Mouse (Mus musculus) midbrain, embryonic 15.5 days (tissue): ENCODE measurements around the gene Ly6g6d. TPM values are rescaled to one million over a fixed set of nuclear protein-coding genes. Genes with fewer than 3 reads are reported as not detected.
A peak's percentile ranks its signal among the peaks of the same experiment; 100 is the strongest.
"Not testable (repeated sequence)": the region's sequence is repeated elsewhere in the genome, so short reads cannot be mapped to it uniquely, and the experiment has no call there.

Experiments used
- ATAC-seq: fragments of 200-750 bp; cut with Nextera tagmentation; replicated peaks from 2 replicates; pipeline ENCODE4 v1.8.0; 2017; ENCODE audit warnings: moderate TSS enrichment
- H3K27ac ChIP-seq: fragments of 300-500 bp; sonication (generic); 2 replicates; pipeline ENCODE4 v1.5.1; 2015; ENCODE audit warnings: mild to moderate bottlenecking, inconsistent platforms
- H3K27me3 ChIP-seq: fragments of 300-500 bp; sonication (generic); replicated peaks from 2 replicates; pipeline ENCODE4 v1.6.1; 2015; ENCODE audit warnings: inconsistent platforms
- H3K36me3 ChIP-seq: fragments of 300-500 bp; sonication (generic); replicated peaks from 2 replicates; pipeline ENCODE4 v1.6.1; 2015; ENCODE audit warnings: inconsistent platforms
- H3K4me1 ChIP-seq: fragments of 300-500 bp; sonication (generic); 2 replicates; pipeline ENCODE4 v1.6.1; 2015; ENCODE audit warnings: inconsistent platforms
- H3K4me2 ChIP-seq: fragments of 300-500 bp; sonication (generic); 2 replicates; pipeline ENCODE4 v1.6.1; 2015; ENCODE audit warnings: inconsistent platforms, mild to moderate bottlenecking, moderate library complexity
- H3K4me3 ChIP-seq: fragments of 300-500 bp; sonication (generic); 2 replicates; pipeline ENCODE4 v1.5.1; 2015; ENCODE audit warnings: mild to moderate bottlenecking, inconsistent platforms
- H3K9ac ChIP-seq: fragments of 300-500 bp; sonication (generic); 2 replicates; pipeline ENCODE4 v1.6.1; 2015; ENCODE audit warnings: mild to moderate bottlenecking, inconsistent platforms
- H3K9me3 ChIP-seq: fragments of 300-500 bp; sonication (generic); 2 replicates; pipeline ENCODE4 v1.6.1; 2016; ENCODE audit warnings: inconsistent platforms
- WGBS: fragments of 180-500 bp; shearing (Covaris S2); methylation state at CpG from one replicate; pipeline ENCODE4 v1.1.7; 2015; ENCODE audit warnings: mixed read lengths; 5-methylcytosine and 5-hydroxymethylcytosine counted together
- polyA plus RNA-seq: library from polyadenylated mRNA; unstranded; fragments of >200 nt; fragmentation: Nextera tagmentation; extraction: Ambion mirVana; gene quantifications from 2 replicates; pipeline ENCODE4 v1.2.1, GENCODE M21; 2015

Gene Ly6g6d
- polyA plus RNA-seq, 1 experiment from 2014 or later, result 1.9 TPM

- 84% methylated on average over 1 of the region's 1 CpGs for WGBS
- H3K36me3 ChIP-seq, H3K9ac ChIP-seq, H3K27ac ChIP-seq, H3K4me3 ChIP-seq, H3K9me3 ChIP-seq, H3K4me2 ChIP-seq, ATAC-seq, H3K4me1 ChIP-seq, H3K27me3 ChIP-seq: not testable (repeated sequence)
Observed at GRCm38 (mm10) chr17:35033703-35034102, 44.2 kb downstream of the Ly6g6d start.

DNA sequence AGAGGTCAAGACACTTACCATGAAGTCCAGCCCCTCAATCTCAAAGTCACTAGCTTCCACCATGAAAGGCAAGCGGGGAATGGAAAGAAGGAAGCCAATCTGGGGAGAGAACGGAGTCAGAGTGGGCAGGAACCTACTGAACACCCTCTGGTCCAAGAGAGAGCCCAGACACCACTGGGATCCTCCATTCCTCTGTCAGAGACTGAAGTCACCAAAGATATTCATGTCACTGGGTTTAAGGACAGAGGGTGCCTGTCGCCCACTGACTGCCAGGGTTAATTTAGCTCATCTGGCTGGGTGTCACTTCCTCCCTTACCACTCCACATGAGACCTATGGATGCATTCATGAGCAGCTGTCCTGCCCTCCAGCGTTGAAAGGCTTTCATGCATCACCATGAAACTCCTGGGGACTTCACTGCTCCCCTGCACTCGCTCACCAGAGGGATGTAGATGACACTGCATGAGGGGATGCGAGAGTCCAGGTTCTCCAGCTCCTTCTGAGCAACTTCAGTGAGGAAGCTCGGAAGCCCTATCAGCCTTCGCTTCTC lies 45.5 kb downstream of the Ly6g6d start:
- 73% methylated on average over 8 of the region's 8 CpGs for WGBS
- Histone ChIP-seq H3K4me1 (peaks cover 6% of the 10 kb centered on the region), H3K9ac (no peak overlapping the region), H3K36me3 (no peaks in the 10 kb centered on the region), H3K27me3 (no peaks in the 10 kb centered on the region), H3K27ac (no peak overlapping the region), H3K9me3 (no peaks in the 10 kb centered on the region), H3K4me2 (no peak overlapping the region), H3K4me3 (no peak overlapping the region)
- ATAC-seq, result no peak

- H3K4me2 ChIP-seq, result no peak overlapping the region
- H3K9ac ChIP-seq, result no peak overlapping the region
- no peak for ATAC-seq
- H3K27ac ChIP-seq, result no peak overlapping the region
- H3K36me3 ChIP-seq, result no peaks in the 10 kb centered on the region
- no peaks in the 10 kb centered on the region for H3K27me3 ChIP-seq
- H3K9me3 ChIP-seq, result no peaks in the 10 kb centered on the region
- 91% methylated on average over 7 of the region's 7 CpGs for whole genome bisulfite sequencing
- peaks cover 9% of the 10 kb centered on the region for H3K4me1 ChIP-seq
- H3K4me3 ChIP-seq, result no peak overlapping the region
Observed at GRCm38 (mm10) chr17:35031880-35032279, 46.0 kb downstream of the Ly6g6d start.

DNA sequence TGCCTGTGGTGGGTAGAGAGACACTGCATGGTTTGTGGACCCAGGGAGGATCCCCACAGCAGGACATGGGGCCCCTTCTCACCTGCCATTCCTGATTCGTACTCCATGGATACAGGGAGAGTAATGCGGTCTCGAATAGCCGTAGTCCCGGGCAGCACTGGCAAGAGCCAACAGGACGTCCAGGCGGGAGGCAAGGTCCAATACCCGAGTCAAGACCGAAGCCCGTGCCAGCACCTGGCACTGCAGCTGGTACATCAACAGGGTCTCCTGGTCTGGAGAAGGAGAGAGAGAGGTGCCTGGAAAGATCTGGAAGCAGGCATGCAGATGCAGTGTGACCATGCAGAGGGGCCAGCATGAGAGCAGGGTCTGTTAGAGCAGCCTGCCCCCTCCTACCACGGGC lies 46.6 kb downstream of the Ly6g6d start:
- Histone ChIP-seq H3K36me3 (no peaks in the 10 kb centered on the region), H3K4me2 (no peak overlapping the region), H3K9ac (no peak overlapping the region), H3K27ac (no peak overlapping the region), H3K4me3 (no peak overlapping the region), H3K9me3 (no peaks in the 10 kb centered on the region), H3K27me3 (no peaks in the 10 kb centered on the region), H3K4me1 (peaks cover 9% of the 10 kb centered on the region)
- ATAC-seq, result no peak
- WGBS, result 91% methylated on average over 11 of the region's 11 CpGs

DNA sequence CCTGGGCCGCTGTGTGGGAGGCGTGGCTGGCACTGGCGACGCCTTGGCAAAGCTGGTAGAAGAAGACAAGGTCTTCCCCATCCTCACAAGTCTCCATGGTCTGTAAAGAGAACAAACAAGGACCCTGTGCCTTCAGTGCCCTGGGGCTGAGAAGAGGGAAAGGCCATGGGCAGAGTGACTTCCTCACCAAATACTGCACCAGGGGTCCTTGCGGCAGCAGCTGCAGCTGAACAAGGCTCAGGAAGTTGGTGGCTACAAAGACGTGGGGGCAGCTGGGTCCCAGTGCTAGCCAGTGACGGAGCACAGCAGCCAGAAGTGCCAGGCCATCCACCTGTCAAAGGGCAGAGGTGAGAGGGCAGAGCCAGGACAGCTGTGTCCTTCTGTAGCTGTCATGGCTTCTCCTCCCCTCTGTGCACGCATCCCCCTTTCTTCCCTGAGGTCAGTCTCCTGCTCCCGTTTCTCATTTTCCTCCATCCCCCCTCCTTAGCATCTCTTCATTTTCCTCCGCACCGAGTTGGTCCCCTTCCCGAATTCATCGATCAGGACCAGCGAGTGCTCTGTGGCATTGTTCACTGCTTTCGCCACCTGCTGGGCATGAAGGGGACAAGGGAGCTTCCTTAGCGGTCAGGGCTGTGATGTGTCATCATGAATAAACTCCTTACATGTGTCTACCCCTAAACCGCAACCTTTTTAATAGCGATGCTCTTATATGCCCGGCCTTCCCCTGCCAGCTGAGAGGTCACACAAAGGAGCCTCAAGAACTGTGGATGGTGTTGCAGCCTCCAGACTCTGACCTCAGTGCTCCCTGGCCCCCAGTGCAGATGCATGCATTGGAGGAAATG lies 48.0 kb downstream of the Ly6g6d start:
- peaks cover 9% of the 10 kb centered on the region for H3K4me1 ChIP-seq
- WGBS, result 29% methylated on average over 19 of the region's 19 CpGs
- peak overlapping the region; percentile 46 for H3K4me2 ChIP-seq
- H3K27me3 ChIP-seq, result no peaks in the 10 kb centered on the region
- peak overlapping the region; percentile 25 for H3K9ac ChIP-seq
- ATAC-seq, result 0 out of 2 replicates have a peak, but pooled peaks have one; percentile 31
- 0 out of 2 replicates have a peak overlapping the region, but pooled peaks have one; percentile 9 for H3K4me3 ChIP-seq
- H3K27ac ChIP-seq, result no peak overlapping the region
- H3K36me3 ChIP-seq, result no peaks in the 10 kb centered on the region
- H3K9me3 ChIP-seq, result no peaks in the 10 kb centered on the region

GRCm38 (mm10) chr17:35028315-35028714 lies 49.5 kb downstream of the Ly6g6d start:
- ATAC-seq, result no peak

GRCm38 (mm10) chr17:35027277-35028068 lies 50.4 kb downstream of the Ly6g6d start, which contains the start of gene Sapcd1:
Gene Sapcd1 (minus strand): TSS chr17:35028016.
- peaks cover 9% of the 10 kb centered on the region for H3K4me1 ChIP-seq
- no peak within 1 kb of the TSS for H3K4me3 ChIP-seq
- 30% methylated on average over 13 of the region's 13 CpGs for WGBS
- peak; percentile 51; the same call in 1 of the 2 replicates for ATAC-seq
- no peaks in the 10 kb centered on the region for H3K36me3 ChIP-seq
- H3K9me3 ChIP-seq, result no peaks in the 10 kb centered on the region
- peak within 1 kb of the TSS; percentile 49 for H3K27ac ChIP-seq
- 0 out of 2 replicates have a peak within 1 kb of the TSS, but pooled peaks have one; percentile 3 for H3K9ac ChIP-seq
- no peaks in the 10 kb centered on the region for H3K27me3 ChIP-seq
- no peak within 1 kb of the TSS for H3K4me2 ChIP-seq

More at GRCm38 (mm10) chr17:35028315-35028714, 49.5 kb downstream of the Ly6g6d start:
- H3K4me2 ChIP-seq, result no peak overlapping the region
- H3K4me1 ChIP-seq, result peaks cover 9% of the 10 kb centered on the region
- no peak overlapping the region for H3K4me3 ChIP-seq
- H3K27me3 ChIP-seq, result no peaks in the 10 kb centered on the region
- no peaks in the 10 kb centered on the region for H3K9me3 ChIP-seq
- 85% methylated on average over 2 of the region's 2 CpGs for WGBS
- H3K36me3 ChIP-seq, result no peaks in the 10 kb centered on the region
- no peak overlapping the region for H3K9ac ChIP-seq
- H3K27ac ChIP-seq, result no peak overlapping the region

DNA sequence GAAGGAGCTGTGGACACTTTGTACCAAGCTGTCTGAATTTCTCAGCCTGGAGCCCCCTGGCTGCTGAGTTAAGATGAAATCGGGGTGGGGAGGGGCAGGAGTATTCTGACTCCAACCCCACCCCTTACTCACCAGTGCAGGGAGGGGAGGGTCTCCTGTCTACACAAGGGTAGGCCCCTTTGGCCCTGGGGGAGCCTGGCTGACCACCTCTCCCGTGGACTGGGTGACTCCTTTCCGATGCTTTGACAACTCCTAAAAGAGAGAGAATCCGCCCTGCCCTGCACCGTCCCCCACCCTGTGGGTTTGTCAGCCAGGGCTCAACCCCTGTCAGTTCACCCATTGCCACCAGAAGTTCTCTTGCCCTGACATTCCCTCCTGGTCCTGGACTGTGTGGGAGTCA lies 51.7 kb downstream of the Ly6g6d start:
- no peaks in the 10 kb centered on the region for H3K27me3 ChIP-seq
- H3K27ac ChIP-seq, result no peak overlapping the region
- no peaks in the 10 kb centered on the region for H3K36me3 ChIP-seq
- no peak overlapping the region for H3K9ac ChIP-seq
- ATAC-seq, result no peak
- H3K9me3 ChIP-seq, result no peaks in the 10 kb centered on the region
- peaks cover 15% of the 10 kb centered on the region for H3K4me1 ChIP-seq
- H3K4me2 ChIP-seq, result no peak overlapping the region
- no peak overlapping the region for H3K4me3 ChIP-seq
- WGBS, result 84% methylated on average over 5 of the region's 5 CpGs

- Histone ChIP-seq H3K27me3 (no peaks in the 10 kb centered on the region), H3K9me3 (no peaks in the 10 kb centered on the region), H3K4me3 (no peak overlapping the region), H3K4me1 (peaks cover 13% of the 10 kb centered on the region), H3K27ac (no peak overlapping the region), H3K4me2 (no peak overlapping the region), H3K36me3 (no peaks in the 10 kb centered on the region), H3K9ac (no peak overlapping the region)
- ATAC-seq, result no peak
- WGBS, result 66% methylated on average over 8 of the region's 10 CpGs
Observed at GRCm38 (mm10) chr17:35024691-35025488, 53.0 kb downstream of the Ly6g6d start.

DNA sequence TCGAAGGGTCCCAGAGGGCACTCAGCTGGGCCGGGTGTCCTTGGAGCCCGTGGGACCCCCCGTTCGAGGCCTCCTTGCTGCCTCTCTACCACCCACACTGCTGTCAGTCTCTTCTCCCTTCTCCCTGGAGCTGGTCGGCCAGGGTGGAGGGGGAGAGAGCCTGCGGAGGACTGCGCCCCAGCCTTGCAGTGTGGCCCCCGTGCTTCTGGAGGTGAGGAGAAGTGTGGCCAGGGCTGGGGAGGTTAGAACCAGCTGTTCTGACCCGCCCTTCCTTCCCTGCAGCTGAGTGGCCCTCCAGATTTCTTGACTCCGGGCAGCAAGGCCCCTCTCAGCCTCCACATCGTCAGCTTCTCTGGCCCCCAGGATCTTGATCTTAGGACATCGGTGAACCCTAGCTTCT lies 53.6 kb downstream of the Ly6g6d start:
- no peaks in the 10 kb centered on the region for H3K36me3 ChIP-seq
- no peak for ATAC-seq
- no peak overlapping the region for H3K4me3 ChIP-seq
- no peaks in the 10 kb centered on the region for H3K9me3 ChIP-seq
- 74% methylated on average over 13 of the region's 13 CpGs for WGBS
- peaks cover 8% of the 10 kb centered on the region for H3K4me1 ChIP-seq
- H3K27me3 ChIP-seq, result no peaks in the 10 kb centered on the region
- no peak overlapping the region for H3K27ac ChIP-seq
- H3K4me2 ChIP-seq, result no peak overlapping the region
- H3K9ac ChIP-seq, result no peak overlapping the region

- Histone ChIP-seq H3K9ac (no peak overlapping the region), H3K4me2 (no peak overlapping the region), H3K36me3 (no peaks in the 10 kb centered on the region), H3K27ac (no peak overlapping the region), H3K27me3 (no peaks in the 10 kb centered on the region), H3K4me1 (peaks cover 8% of the 10 kb centered on the region), H3K9me3 (no peaks in the 10 kb centered on the region), H3K4me3 (no peak overlapping the region)
- WGBS, result 81% methylated on average over 4 of the region's 4 CpGs
- ATAC-seq, result no peak
Observed at GRCm38 (mm10) chr17:35023756-35024155, 54.1 kb downstream of the Ly6g6d start.
